Mouse (Mus musculus): Measurements from ENCODE around the gene Rsrc2. TPM values are rescaled to one million over a fixed set of nuclear protein-coding genes. Genes with fewer than 3 reads are reported as not detected.
"Not testable (repeated sequence)": the region's sequence is repeated elsewhere in the genome, so short reads cannot be mapped to it uniquely, and the experiment has no call there.

Gene Rsrc2
- polyA plus RNA-seq, 1 experiment from 2014 or later, result 147 TPM

- no peaks in the 10 kb centered on the region for H3K4me1 ChIP-seq
- H3K9me3 ChIP-seq, result no peaks in the 10 kb centered on the region
- no peak for ATAC-seq (replicated peaks)
- WGBS, result 97% methylated on average over 2 of the region's 2 CpGs
- H3K36me3 ChIP-seq (replicated peaks), result peaks cover 64% of the 10 kb centered on the region
- H3K9ac ChIP-seq, result no peak overlapping the region
- H3K4me2 ChIP-seq, result no peak overlapping the region
- H3K4me3 ChIP-seq, result no peak overlapping the region
- H3K27ac ChIP-seq, result no peak overlapping the region
- no peaks in the 10 kb centered on the region for H3K27me3 ChIP-seq (replicated peaks)
Measured at GRCm38 (mm10) chr5:123730981-123731380, 18.2 kb downstream of the Rsrc2 start.

GRCm38 (mm10) chr5:123723816-123724215 is 25.4 kb downstream of the Rsrc2 start:
- peaks cover 12% of the 10 kb centered on the region for H3K4me1 ChIP-seq
- not testable (repeated sequence) for H3K27me3 ChIP-seq (replicated peaks); H3K9ac ChIP-seq; H3K4me2 ChIP-seq; H3K4me3 ChIP-seq; ATAC-seq (replicated peaks); H3K9me3 ChIP-seq; H3K27ac ChIP-seq
- H3K36me3 ChIP-seq (replicated peaks), result peaks cover 12% of the 10 kb centered on the region
- WGBS, result 90% methylated on average over 7 of the region's 7 CpGs

GRCm38 (mm10) chr5:123720328-123721311 is 28.6 kb downstream of the Rsrc2 start, which contains the start of gene Zcchc8:
Gene Zcchc8 (minus strand): TSS chr5:123721100.
- H3K4me3 ChIP-seq, result peak within 1 kb of the TSS; percentile 91
- H3K9ac ChIP-seq, result peak within 1 kb of the TSS; percentile 82
- H3K27me3 ChIP-seq (replicated peaks), result no peaks in the 10 kb centered on the region
- peaks cover 31% of the 10 kb centered on the region for H3K4me1 ChIP-seq
- WGBS, result under 1% methylated on average over 83 of the region's 83 CpGs
- H3K36me3 ChIP-seq (replicated peaks), result 0 out of 2 replicates have a peak, but pooled peaks cover 4% of the 10 kb centered on the region
- H3K27ac ChIP-seq, result peak within 1 kb of the TSS; percentile 91
- no peaks in the 10 kb centered on the region for H3K9me3 ChIP-seq
- peak within 1 kb of the TSS; percentile 72 for H3K4me2 ChIP-seq
- peak; percentile 100 for ATAC-seq (replicated peaks)

GRCm38 (mm10) chr5:123714622-123715021 is 34.6 kb downstream of the Rsrc2 start:
- H3K36me3 ChIP-seq (replicated peaks), result peaks cover 50% of the 10 kb centered on the region
- peaks cover 27% of the 10 kb centered on the region for H3K4me1 ChIP-seq
- no peak overlapping the region for H3K4me2 ChIP-seq
- no peak overlapping the region for H3K4me3 ChIP-seq
- no peaks in the 10 kb centered on the region for H3K27me3 ChIP-seq (replicated peaks)
- 86% methylated on average over 4 of the region's 4 CpGs for WGBS
- no peak overlapping the region for H3K27ac ChIP-seq
- no peaks in the 10 kb centered on the region for H3K9me3 ChIP-seq
- no peak overlapping the region for H3K9ac ChIP-seq
- ATAC-seq (replicated peaks), result no peak

GRCm38 (mm10) chr5:123713782-123714181 is 35.4 kb downstream of the Rsrc2 start:
- Histone ChIP-seq H3K4me3 (no peak overlapping the region), H3K27me3 (replicated peaks) (no peaks in the 10 kb centered on the region), H3K4me2 (no peak overlapping the region), H3K27ac (no peak overlapping the region), H3K36me3 (replicated peaks) (peaks cover 57% of the 10 kb centered on the region), H3K9ac (no peak overlapping the region), H3K9me3 (no peaks in the 10 kb centered on the region), H3K4me1 (peaks cover 18% of the 10 kb centered on the region)
- 96% methylated on average over 6 of the region's 6 CpGs for WGBS
- ATAC-seq (replicated peaks), result no peak

GRCm38 (mm10) chr5:123709571-123709970 is 39.6 kb downstream of the Rsrc2 start:
- H3K4me2 ChIP-seq, result no peak overlapping the region
- no peak overlapping the region for H3K9ac ChIP-seq

GRCm38 (mm10) chr5:123708598-123708997 is 40.6 kb downstream of the Rsrc2 start:
- Histone ChIP-seq H3K4me3 (no peak overlapping the region), H3K27ac (no peak overlapping the region), H3K36me3 (replicated peaks) (peaks cover 84% of the 10 kb centered on the region), H3K27me3 (replicated peaks) (no peaks in the 10 kb centered on the region), H3K4me1 (no peaks in the 10 kb centered on the region), H3K4me2 (no peak overlapping the region), H3K9me3 (no peaks in the 10 kb centered on the region), H3K9ac (no peak overlapping the region)
- ATAC-seq (replicated peaks), result no peak
- WGBS, result 93% methylated on average over 12 of the region's 12 CpGs

More at GRCm38 (mm10) chr5:123709571-123709970, 39.6 kb downstream of the Rsrc2 start:
- H3K27me3 ChIP-seq (replicated peaks), result no peaks in the 10 kb centered on the region
- H3K4me1 ChIP-seq, result no peaks in the 10 kb centered on the region
- H3K9me3 ChIP-seq, result no peaks in the 10 kb centered on the region
- no peak for ATAC-seq (replicated peaks)
- peaks cover 85% of the 10 kb centered on the region for H3K36me3 ChIP-seq (replicated peaks)
- no peak overlapping the region for H3K27ac ChIP-seq
- 86% methylated on average over 4 of the region's 4 CpGs for WGBS
- no peak overlapping the region for H3K4me3 ChIP-seq

- Histone ChIP-seq H3K27ac (no peak overlapping the region), H3K36me3 (replicated peaks) (peaks cover 48% of the 10 kb centered on the region), H3K27me3 (replicated peaks) (no peaks in the 10 kb centered on the region), H3K4me2 (no peak overlapping the region), H3K9me3 (no peaks in the 10 kb centered on the region), H3K9ac (no peak overlapping the region), H3K4me1 (no peaks in the 10 kb centered on the region), H3K4me3 (no peak overlapping the region)
- no peak for ATAC-seq (replicated peaks)
- 82% methylated on average over 11 of the region's 11 CpGs for WGBS
Measured at GRCm38 (mm10) chr5:123700625-123701024, 48.6 kb downstream of the Rsrc2 start.

GRCm38 (mm10) chr5:123699198-123699597 is 50.0 kb downstream of the Rsrc2 start:
- ATAC-seq (replicated peaks), result no peak
- no peak overlapping the region for H3K27ac ChIP-seq
- H3K27me3 ChIP-seq (replicated peaks), result no peaks in the 10 kb centered on the region
- WGBS, result 32% methylated on average over 3 of the region's 3 CpGs
- H3K36me3 ChIP-seq (replicated peaks), result peaks cover 36% of the 10 kb centered on the region
- no peaks in the 10 kb centered on the region for H3K9me3 ChIP-seq
- no peak overlapping the region for H3K4me3 ChIP-seq
- H3K9ac ChIP-seq, result no peak overlapping the region
- H3K4me2 ChIP-seq, result no peak overlapping the region
- H3K4me1 ChIP-seq, result no peaks in the 10 kb centered on the region

- H3K4me3 ChIP-seq, result no peak overlapping the region
- peaks cover 17% of the 10 kb centered on the region; the same call in 1 of the 2 replicates for H3K36me3 ChIP-seq (replicated peaks)
- no peak overlapping the region for H3K4me2 ChIP-seq
- no peaks in the 10 kb centered on the region for H3K9me3 ChIP-seq
- no peak overlapping the region for H3K27ac ChIP-seq
- no peak for ATAC-seq (replicated peaks)
- H3K4me1 ChIP-seq, result no peaks in the 10 kb centered on the region
- H3K27me3 ChIP-seq (replicated peaks), result no peaks in the 10 kb centered on the region
- no peak overlapping the region for H3K9ac ChIP-seq
- WGBS, result 88% methylated on average over 4 of the region's 4 CpGs
Measured at GRCm38 (mm10) chr5:123696961-123697360, 52.3 kb downstream of the Rsrc2 start.

GRCm38 (mm10) chr5:123696244-123696643 is 53.0 kb downstream of the Rsrc2 start:
- no peaks in the 10 kb centered on the region for H3K27me3 ChIP-seq (replicated peaks)
- no peak for ATAC-seq (replicated peaks)
- 93% methylated on average over 7 of the region's 7 CpGs for WGBS
- peaks cover 15% of the 10 kb centered on the region; the same call in 1 of the 2 replicates for H3K36me3 ChIP-seq (replicated peaks)
- H3K4me2 ChIP-seq, result no peak overlapping the region
- no peaks in the 10 kb centered on the region for H3K9me3 ChIP-seq
- no peak overlapping the region for H3K27ac ChIP-seq
- no peak overlapping the region for H3K4me3 ChIP-seq
- H3K9ac ChIP-seq, result no peak overlapping the region
- no peaks in the 10 kb centered on the region for H3K4me1 ChIP-seq

GRCm38 (mm10) chr5:123694468-123694867 is 54.7 kb downstream of the Rsrc2 start:
- Histone ChIP-seq H3K27ac (no peak overlapping the region), H3K4me3 (no peak overlapping the region), H3K9me3 (no peaks in the 10 kb centered on the region), H3K36me3 (replicated peaks) (peaks cover 5% of the 10 kb centered on the region; the same call in 1 of the 2 replicates), H3K9ac (no peak overlapping the region), H3K4me1 (no peaks in the 10 kb centered on the region), H3K4me2 (no peak overlapping the region), H3K27me3 (replicated peaks) (no peaks in the 10 kb centered on the region)
- 75% methylated on average over 6 of the region's 6 CpGs for WGBS
- no peak for ATAC-seq (replicated peaks)

Measured in midbrain, embryonic 15.5 days (tissue).